Mouse (Mus musculus) duodenum, adult 2 months (tissue): Measurements from ENCODE around the gene Elovl1. TPM values are rescaled to one million over a fixed set of nuclear protein-coding genes. Genes with fewer than 3 reads are reported as not detected.

Source experiments
- polyA plus RNA-seq: library from polyadenylated mRNA; depleted of rRNA; stranded (reverse); fragments of >200 nt; gene quantifications from 2 replicates; pipeline ENCODE4 v1.2.3, GENCODE M21; 2012; ENCODE audit warnings: low replicate concordance; rRNA removed

The Elovl1 gene
- 190 and 291 TPM in 2 replicates for polyA plus RNA-seq

DNA sequence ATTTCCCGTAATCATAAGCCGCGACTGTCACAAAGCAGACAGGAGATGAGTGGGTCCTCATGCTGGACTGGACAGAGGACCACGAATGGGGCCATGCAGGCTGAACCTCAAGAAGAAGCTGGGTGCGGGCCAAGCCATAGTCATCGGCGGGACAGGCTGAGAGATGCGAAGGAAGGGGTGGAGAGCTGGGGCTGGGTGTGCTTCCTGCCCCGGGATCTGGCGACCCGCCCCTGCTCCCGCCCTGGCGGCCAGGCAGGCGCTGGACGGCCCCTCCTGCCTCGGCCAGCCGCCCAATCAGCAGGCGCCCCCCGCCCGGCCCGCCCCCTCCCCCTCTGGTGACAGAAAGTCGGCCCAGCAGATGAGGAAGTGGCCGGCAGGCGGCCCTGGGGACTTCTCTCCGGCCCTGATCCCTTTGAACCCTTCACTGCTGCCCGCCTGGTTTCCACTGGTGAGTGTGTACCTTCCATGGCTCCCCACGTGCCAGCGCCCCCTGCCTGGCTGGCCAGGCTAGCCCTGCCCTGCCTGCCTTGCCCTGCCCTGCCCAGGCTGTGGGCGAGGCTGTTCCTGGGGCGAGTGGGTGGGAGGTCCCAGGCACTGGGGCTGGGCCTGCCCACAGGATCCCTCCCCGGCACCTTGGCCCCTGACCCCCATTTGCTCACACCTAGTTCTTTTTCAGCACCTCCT is at the start of gene Elovl1:
TSS of gene Elovl1 (plus strand) at position 326 of the 684 bp plus-strand sequence.

DNA sequence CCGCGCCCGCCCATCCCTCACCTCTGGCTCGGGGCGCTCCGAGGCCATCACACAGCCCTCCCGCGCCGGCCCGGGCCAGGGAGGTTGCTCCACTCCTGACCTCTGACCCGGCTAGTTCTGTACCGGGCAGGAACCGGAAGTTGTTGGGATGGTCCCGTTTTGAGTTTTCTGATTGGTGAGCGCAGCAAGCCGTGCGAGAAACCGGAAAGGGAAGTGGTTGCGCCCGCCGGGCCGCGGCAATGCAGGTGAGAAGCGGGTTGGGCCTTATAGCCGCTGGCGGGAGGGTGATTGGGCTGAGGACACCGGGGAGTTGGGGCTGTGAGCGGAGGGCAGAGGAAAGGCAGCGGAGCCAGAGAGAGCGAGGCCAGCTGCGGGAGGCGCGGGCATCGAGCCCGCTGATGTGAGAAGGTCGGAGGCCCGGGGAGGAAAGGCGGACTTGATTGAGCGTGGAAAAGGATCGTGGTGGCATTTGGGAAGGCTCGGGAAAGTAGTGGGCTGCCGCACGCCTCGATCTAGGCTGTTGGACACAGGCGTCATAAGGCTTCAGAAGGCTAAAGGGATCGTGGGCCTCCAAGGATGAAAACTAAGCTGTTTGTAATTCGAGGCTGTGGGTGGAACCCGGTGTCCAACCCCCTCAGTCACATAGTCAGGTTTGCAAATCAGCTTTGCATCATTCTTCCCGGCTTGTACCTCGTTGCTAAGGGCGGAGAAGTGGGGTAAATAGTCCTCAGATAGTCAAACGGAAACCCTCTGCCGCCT is 18.6 kb upstream of the Elovl1 start, which contains the start of the genes Szt2 and Med8:
TSS of gene Szt2 (minus strand) at position 132 of the 759 bp plus-strand sequence.
TSS of gene Med8 (plus strand) at position 196 of the 759 bp plus-strand sequence.

DNA sequence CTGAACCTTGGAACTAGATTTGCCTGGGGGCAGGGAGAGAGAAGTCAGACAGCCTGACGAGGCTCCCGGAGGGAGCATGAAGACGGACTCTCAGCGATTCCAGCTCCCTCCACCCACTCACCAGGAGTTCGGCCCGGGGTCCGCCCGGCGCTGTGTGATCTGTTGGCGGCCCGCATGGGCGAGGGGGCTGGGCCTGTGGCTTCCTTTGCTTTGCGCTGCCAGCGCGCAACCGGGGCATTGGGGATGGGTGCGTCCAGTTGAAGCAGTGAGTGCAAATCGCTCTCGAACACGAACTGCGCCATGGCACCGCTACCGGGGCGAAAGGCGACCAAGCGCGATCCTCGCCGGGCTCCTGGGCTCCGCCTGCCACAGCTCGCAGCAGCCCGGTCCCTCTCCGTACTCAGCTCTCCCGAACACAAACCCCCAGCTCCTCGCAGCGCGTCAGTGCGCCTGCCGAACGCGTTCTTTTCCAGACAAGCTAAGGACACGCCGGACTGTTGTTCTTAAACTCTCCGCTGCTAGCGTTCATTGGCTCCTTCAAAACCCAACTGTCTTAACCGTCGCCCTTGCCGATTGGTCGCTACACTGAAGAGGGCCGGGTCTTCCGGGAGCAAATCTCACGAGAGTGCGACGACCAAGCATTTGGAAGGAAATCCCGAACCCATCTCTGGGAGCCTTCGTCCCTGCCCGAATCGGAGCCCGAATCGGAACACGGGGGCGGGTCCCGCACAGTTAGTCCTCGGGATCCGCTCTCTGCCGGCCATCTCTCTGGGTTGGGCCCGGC is 9.1 kb downstream of the Elovl1 start, which contains the start of gene Cdc20:
TSS of gene Cdc20 (minus strand) at position 533 of the 784 bp plus-strand sequence.

DNA sequence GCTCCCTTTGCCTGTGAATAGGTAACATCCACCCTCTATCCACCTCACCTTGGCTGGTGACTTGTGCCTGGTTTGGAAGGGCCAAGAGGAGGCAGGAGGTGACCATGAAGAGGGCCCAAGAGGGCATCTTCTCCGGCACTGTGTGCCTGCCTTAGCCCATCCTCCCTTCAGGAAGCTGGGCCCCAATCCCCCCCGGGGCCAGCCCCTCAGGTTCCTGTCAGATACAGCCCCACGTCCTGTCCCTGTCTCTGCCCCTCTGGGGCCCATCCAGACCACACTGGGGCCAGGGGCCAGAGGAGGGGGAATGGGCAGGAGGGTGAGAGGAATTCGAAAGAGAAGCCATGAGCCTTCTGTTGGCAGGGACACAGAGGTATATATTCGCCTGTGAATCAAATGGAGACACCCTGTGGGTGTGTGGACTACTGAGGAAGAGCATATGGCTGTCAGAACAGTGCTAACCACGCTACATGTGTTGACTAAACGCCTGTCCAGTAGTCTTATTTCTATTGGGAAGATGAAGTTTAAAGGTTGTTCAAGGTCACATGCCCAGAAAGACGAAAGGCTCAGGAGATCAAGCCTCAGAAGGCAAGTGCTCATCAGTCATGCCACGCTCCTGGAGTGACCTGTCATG is 29.6 kb downstream of the Elovl1 start, which contains the start of gene Mpl:
TSS of gene Mpl (minus strand) at position 169 of the 631 bp plus-strand sequence.

Other genes starting within 250 kb of the Elovl1 start
- 12.9 and 13.4 TPM in 2 replicates for gene Kdm4a, start 248.1 kb upstream of the Elovl1 start, polyA plus RNA-seq
- 136 and 150 TPM in 2 replicates for gene Ptprf, start 136.7 kb upstream of the Elovl1 start, polyA plus RNA-seq
- gene Szt2, start 18.8 kb upstream of the Elovl1 start, polyA plus RNA-seq: 29.0 and 35.2 TPM in 2 replicates
- 13.4 and 14.1 TPM in 2 replicates for gene Med8, start 18.8 kb upstream of the Elovl1 start, polyA plus RNA-seq
- 30.1 and 32.3 TPM in 2 replicates for gene Cdc20, start 9.3 kb downstream of the Elovl1 start, polyA plus RNA-seq
- gene Mpl, start 29.4 kb downstream of the Elovl1 start, polyA plus RNA-seq: 0.09 TPM in 1 of 2 replicates, not detected in the other
- 11.4 and 13.4 TPM in 2 replicates for gene Tie1, start 62.0 kb downstream of the Elovl1 start, polyA plus RNA-seq
- gene 2610528J11Rik, start 98.9 kb downstream of the Elovl1 start, polyA plus RNA-seq: 123 and 172 TPM in 2 replicates
- 39.9 and 58.3 TPM in 2 replicates for gene Tmem125, start 116.0 kb downstream of the Elovl1 start, polyA plus RNA-seq
- 0.09 TPM in 1 of 2 replicates, not detected in the other for gene Cfap57, start 192.7 kb downstream of the Elovl1 start, polyA plus RNA-seq
- gene Ebna1bp2, start 192.7 kb downstream of the Elovl1 start, polyA plus RNA-seq: 5.3 and 6.0 TPM in 2 replicates
- not detected in 2 replicates for gene Olfr62, start 230.9 kb downstream of the Elovl1 start, polyA plus RNA-seq